Mouse (Mus musculus): Measurements from ENCODE around the gene Xpnpep2. TPM values are rescaled to one million over a fixed set of nuclear protein-coding genes. Genes with fewer than 3 reads are reported as not detected.

The Xpnpep2 gene
- polyA plus RNA-seq (2016; fragmentation: Nextera tagmentation; extraction: Ambion mirVana), result 1.2 and 1.3 TPM in 2 replicates

DNA sequence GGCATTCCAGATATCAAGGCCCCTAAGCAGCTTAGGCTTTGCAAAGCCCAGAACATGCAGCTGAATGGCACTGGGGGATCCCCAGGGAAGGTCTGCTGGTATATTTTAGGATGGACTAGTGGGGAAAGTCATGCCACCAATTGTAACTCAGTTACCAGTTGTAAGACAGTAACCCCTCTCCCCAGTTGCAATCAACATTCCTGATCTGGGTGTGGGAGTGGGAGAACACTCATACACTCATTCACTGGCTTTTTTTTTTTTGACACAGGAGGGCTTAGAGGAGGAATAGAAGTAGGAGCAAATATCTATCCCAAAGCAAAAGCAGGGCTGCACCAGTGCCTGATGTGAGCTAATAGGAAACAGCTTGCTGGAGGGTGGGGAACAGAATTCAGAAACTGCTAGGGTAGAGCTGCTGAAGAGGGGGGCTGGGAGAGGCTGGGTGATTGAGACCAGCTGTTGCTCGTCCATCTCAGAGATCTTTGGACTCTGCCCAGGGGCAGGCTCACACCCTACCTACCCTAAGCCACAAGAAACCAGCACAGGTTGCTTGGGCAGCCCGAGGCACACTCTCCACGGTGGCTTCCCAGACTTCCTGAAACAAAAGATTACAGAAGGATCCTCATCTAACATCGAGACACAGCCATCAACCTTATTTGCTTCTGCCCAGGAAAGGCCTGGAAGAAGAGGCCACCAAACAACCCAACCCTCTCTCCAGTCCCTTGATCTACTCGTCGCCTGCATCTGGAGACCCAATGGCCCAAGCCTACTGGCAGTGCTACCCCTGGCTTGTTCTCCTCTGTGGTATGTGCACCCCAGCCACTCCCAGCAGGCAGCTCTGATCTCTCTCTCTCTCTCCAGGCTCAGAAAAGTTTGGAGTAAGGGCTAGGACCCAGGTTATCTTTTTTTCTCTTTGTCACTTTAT is at the start of gene Xpnpep2:
Gene Xpnpep2 (plus strand): TSS at position 332 of the 922 bp plus-strand sequence.
- Histone ChIP-seq H3K9me3 (no peaks in the 10 kb centered on the region), H3K36me3 (replicated peaks) (no peaks in the 10 kb centered on the region), H3K4me3 (no peak within 1 kb of the TSS), H3K4me1 (peaks cover 11% of the 10 kb centered on the region), H3K27ac (replicated peaks) (peak within 1 kb of the TSS; percentile 74), H3K27me3 (replicated peaks; ENCODE audit: low read depth, poor library complexity, severe bottlenecking) (peaks cover 12% of the 10 kb centered on the region; the same call in 1 of the 2 replicates)
- DNase-seq (ENCODE audit: low spot score), result peak; percentile 67
- 42% methylated on average over 6 of the region's 6 CpGs for WGBS

- 75% methylated on average over 4 of the region's 4 CpGs for WGBS
- H3K4me3 ChIP-seq, result no peak overlapping the region
- DNase-seq (ENCODE audit: low spot score), result no peak
- no peaks in the 10 kb centered on the region for H3K9me3 ChIP-seq
- H3K27me3 ChIP-seq (replicated peaks; ENCODE audit: low read depth, poor library complexity, severe bottlenecking), result peaks cover 11% of the 10 kb centered on the region; the same call in 1 of the 2 replicates
- no peaks in the 10 kb centered on the region for H3K4me1 ChIP-seq
- H3K36me3 ChIP-seq (replicated peaks), result no peaks in the 10 kb centered on the region
- no peak overlapping the region for H3K27ac ChIP-seq (replicated peaks)
Observed at GRCm38 (mm10) chrX:48062481-48062880, 46.0 kb upstream of the Xpnpep2 start.

- no peak for DNase-seq (ENCODE audit: low spot score)
- H3K36me3 ChIP-seq (replicated peaks), result no peaks in the 10 kb centered on the region
- no peaks in the 10 kb centered on the region for H3K9me3 ChIP-seq
- peaks cover 12% of the 10 kb centered on the region; the same call in 1 of the 2 replicates for H3K27me3 ChIP-seq (replicated peaks; ENCODE audit: low read depth, poor library complexity, severe bottlenecking)
- no peak overlapping the region for H3K27ac ChIP-seq (replicated peaks)
- H3K4me1 ChIP-seq, result no peaks in the 10 kb centered on the region
- 33% methylated on average over 5 of the region's 5 CpGs for WGBS
- H3K4me3 ChIP-seq, result no peak overlapping the region
Observed at GRCm38 (mm10) chrX:48064166-48064853, 44.2 kb upstream of the Xpnpep2 start.

DNA sequence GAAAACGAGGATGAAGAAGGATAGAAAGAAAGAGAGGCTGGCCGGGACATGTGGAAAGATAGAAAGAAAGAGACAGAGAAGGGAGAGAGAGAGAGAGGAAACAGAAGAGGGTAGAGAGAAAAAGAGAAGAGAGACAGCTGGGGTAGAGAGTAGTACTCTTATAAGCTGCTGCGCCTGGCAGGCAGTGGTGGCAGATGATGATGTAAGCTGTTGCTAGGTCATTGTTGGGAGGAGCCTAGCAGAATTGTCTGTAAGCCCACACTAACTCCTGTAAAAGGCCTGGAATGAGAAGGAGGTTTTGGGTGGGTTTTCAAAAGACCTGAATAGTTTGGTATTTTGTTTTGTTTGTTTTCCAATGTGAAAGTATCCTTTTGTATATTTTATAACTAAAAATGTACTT is 41.6 kb upstream of the Xpnpep2 start:
- WGBS, result 80% methylated on average over 3 of the region's 3 CpGs
- Histone ChIP-seq H3K27ac (replicated peaks) (no peak overlapping the region), H3K4me3 (no peak overlapping the region), H3K4me1 (no peaks in the 10 kb centered on the region), H3K36me3 (replicated peaks) (no peaks in the 10 kb centered on the region), H3K9me3 (no peaks in the 10 kb centered on the region), H3K27me3 (replicated peaks; ENCODE audit: low read depth, poor library complexity, severe bottlenecking) (peaks cover 16% of the 10 kb centered on the region)
- DNase-seq (ENCODE audit: low spot score), result no peak

DNA sequence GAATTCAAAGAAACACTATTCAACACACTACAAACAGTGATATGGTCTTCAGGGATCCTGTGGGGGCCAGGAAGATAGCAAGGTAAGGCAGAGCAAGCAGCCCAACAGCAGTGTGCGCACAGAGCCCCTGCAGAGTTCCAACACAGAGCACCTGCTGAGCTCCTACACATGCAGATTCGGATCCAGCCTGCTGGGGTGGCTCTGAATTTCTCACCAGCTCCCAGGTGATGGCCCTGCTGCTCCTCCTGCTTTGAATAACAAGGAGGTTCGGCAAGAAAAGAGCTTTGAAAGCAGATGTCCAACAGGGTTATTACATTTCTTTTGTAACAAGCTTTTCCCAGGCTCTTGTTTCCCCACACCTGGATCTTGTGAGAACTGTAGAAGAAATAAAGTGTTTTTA is 36.6 kb upstream of the Xpnpep2 start:
- no peak for DNase-seq (ENCODE audit: low spot score)
- H3K4me1 ChIP-seq, result no peaks in the 10 kb centered on the region
- no peaks in the 10 kb centered on the region for H3K9me3 ChIP-seq
- no peak overlapping the region for H3K27ac ChIP-seq (replicated peaks)
- no peaks in the 10 kb centered on the region for H3K36me3 ChIP-seq (replicated peaks)
- peaks cover 32% of the 10 kb centered on the region for H3K27me3 ChIP-seq (replicated peaks; ENCODE audit: low read depth, poor library complexity, severe bottlenecking)
- no peak overlapping the region for H3K4me3 ChIP-seq
- WGBS, result 28% methylated on average over 3 of the region's 3 CpGs

DNA sequence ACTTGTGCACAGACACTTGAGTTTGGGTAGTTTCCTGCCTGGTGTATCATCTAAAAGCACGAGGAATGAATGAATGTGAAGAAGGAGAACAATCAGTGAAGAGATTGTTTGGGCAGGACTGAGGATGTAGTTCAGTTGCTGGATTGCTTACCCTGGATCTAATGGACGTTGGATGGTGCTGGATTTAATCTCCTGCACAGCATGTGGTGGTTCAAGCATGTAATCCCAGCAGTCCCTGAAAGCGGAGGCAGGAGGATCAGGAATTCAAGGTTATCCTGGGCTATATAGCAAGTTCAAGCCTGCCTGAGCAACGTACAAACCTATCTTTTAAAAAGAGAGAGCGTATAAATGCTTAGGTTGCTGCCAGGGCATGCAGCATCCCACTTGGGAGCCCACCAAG is 36.1 kb upstream of the Xpnpep2 start:
- H3K36me3 ChIP-seq (replicated peaks), result no peaks in the 10 kb centered on the region
- DNase-seq (ENCODE audit: low spot score), result no peak
- no peaks in the 10 kb centered on the region for H3K9me3 ChIP-seq
- no peak overlapping the region for H3K4me3 ChIP-seq
- H3K27me3 ChIP-seq (replicated peaks; ENCODE audit: low read depth, poor library complexity, severe bottlenecking), result peaks cover 32% of the 10 kb centered on the region
- H3K27ac ChIP-seq (replicated peaks), result no peak overlapping the region
- WGBS, result 25% methylated on average over 5 of the region's 5 CpGs
- no peaks in the 10 kb centered on the region for H3K4me1 ChIP-seq

DNA sequence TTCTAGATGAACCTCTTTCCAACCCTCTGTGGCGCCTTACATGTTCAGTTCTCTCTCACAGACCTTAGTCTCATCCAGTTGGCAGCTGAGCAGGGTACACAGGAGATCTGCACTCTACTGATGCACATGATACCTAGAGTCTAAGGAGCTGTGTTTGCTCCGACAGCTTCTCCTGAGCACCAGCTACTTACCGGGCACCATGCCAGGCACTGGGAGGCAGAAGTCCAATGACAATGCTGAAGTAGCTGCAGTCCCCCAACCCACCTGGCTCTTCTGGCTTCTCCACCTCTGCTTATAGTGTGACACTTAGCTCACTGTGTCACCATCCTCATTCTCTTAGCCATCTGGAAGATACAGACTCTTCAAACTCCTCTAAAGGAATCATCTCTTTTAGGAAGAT is 33.8 kb upstream of the Xpnpep2 start:
- Histone ChIP-seq H3K4me3 (no peak overlapping the region), H3K9me3 (no peaks in the 10 kb centered on the region), H3K27ac (replicated peaks) (no peak overlapping the region), H3K27me3 (replicated peaks; ENCODE audit: low read depth, poor library complexity, severe bottlenecking) (peaks cover 27% of the 10 kb centered on the region), H3K4me1 (no peaks in the 10 kb centered on the region), H3K36me3 (replicated peaks) (no peaks in the 10 kb centered on the region)
- no peak for DNase-seq (ENCODE audit: low spot score)
- WGBS, result 91% methylated on average over 3 of the region's 3 CpGs

- DNase-seq (ENCODE audit: low spot score), result no peak
- Histone ChIP-seq H3K27ac (replicated peaks) (no peak overlapping the region), H3K27me3 (replicated peaks; ENCODE audit: low read depth, poor library complexity, severe bottlenecking) (peaks cover 22% of the 10 kb centered on the region), H3K36me3 (replicated peaks) (no peaks in the 10 kb centered on the region), H3K4me3 (no peak overlapping the region), H3K4me1 (no peaks in the 10 kb centered on the region), H3K9me3 (no peaks in the 10 kb centered on the region)
- WGBS, result 87% methylated on average over 4 of the region's 4 CpGs
Observed at GRCm38 (mm10) chrX:48076806-48077425, 31.6 kb upstream of the Xpnpep2 start.

- whole genome bisulfite sequencing, result 71% methylated on average over 5 of the region's 5 CpGs
- H3K4me3 ChIP-seq, result no peak overlapping the region
- H3K27ac ChIP-seq (replicated peaks), result no peak overlapping the region
- H3K4me1 ChIP-seq, result no peaks in the 10 kb centered on the region
- no peak for DNase-seq (ENCODE audit: low spot score)
- no peaks in the 10 kb centered on the region for H3K36me3 ChIP-seq (replicated peaks)
- H3K9me3 ChIP-seq, result no peaks in the 10 kb centered on the region
- no peaks in the 10 kb centered on the region for H3K27me3 ChIP-seq (replicated peaks; ENCODE audit: low read depth, poor library complexity, severe bottlenecking)
Observed at GRCm38 (mm10) chrX:48082364-48082763, 26.2 kb upstream of the Xpnpep2 start.

- no peak for DNase-seq (ENCODE audit: low spot score)
- H3K27me3 ChIP-seq (replicated peaks; ENCODE audit: low read depth, poor library complexity, severe bottlenecking), result no peaks in the 10 kb centered on the region
- H3K36me3 ChIP-seq (replicated peaks), result no peaks in the 10 kb centered on the region
- H3K9me3 ChIP-seq, result no peaks in the 10 kb centered on the region
- H3K4me3 ChIP-seq, result no peak overlapping the region
- no peak overlapping the region for H3K27ac ChIP-seq (replicated peaks)
- 65% methylated on average over 10 of the region's 10 CpGs for WGBS
- H3K4me1 ChIP-seq, result no peaks in the 10 kb centered on the region
Observed at GRCm38 (mm10) chrX:48092129-48092528, 16.4 kb upstream of the Xpnpep2 start.

DNA sequence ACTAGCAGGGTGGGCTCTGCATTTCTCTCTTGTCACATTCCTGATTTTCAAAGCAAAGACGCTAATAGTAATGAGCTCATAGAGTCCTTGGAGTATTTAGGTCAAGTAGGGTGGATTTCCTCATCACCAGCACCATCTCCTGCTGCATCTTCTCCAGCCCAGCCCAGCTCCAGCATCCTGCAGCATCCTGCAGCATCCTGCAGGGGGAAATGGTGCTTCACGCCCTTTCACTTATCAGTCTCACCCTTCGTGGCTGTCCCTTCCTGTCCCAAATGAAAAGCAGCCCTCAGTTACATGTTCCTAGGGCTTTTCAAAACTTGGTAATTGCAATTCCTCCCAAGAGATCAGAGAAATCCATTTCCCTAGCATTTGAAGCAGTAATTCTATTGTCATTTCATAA is 15.0 kb upstream of the Xpnpep2 start:
- Histone ChIP-seq H3K36me3 (replicated peaks) (no peaks in the 10 kb centered on the region), H3K4me3 (no peak overlapping the region), H3K27ac (replicated peaks) (no peak overlapping the region), H3K9me3 (no peaks in the 10 kb centered on the region), H3K27me3 (replicated peaks; ENCODE audit: low read depth, poor library complexity, severe bottlenecking) (0 out of 2 replicates have a peak, but pooled peaks cover 4% of the 10 kb centered on the region), H3K4me1 (no peaks in the 10 kb centered on the region)
- DNase-seq (ENCODE audit: low spot score), result no peak
- WGBS, result 46% methylated on average over 3 of the region's 3 CpGs

DNA sequence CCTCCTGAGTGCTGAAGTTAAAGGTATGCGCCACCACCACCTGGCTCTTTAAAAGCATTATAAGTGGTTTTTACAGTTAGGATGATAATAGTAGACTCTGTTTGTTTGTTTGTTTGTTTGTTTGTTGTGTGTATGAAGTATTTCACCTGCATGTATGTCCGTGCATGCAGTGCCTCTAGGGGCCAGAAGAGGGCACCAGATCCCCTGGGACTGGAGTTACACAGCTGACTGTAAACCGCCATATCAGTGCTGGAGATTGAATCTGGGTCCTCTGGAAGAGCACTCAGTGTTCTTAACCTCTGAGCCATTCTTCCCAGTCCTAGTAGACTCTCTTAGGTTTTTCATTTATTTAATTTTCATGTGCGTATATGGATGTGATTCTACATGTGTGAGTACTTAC is 13.9 kb upstream of the Xpnpep2 start:
- Histone ChIP-seq H3K27ac (replicated peaks) (no peak overlapping the region), H3K27me3 (replicated peaks; ENCODE audit: low read depth, poor library complexity, severe bottlenecking) (0 out of 2 replicates have a peak, but pooled peaks cover 5% of the 10 kb centered on the region), H3K4me3 (no peak overlapping the region), H3K36me3 (replicated peaks) (no peaks in the 10 kb centered on the region), H3K9me3 (no peaks in the 10 kb centered on the region), H3K4me1 (no peaks in the 10 kb centered on the region)
- 76% methylated on average over 4 of the region's 4 CpGs for WGBS
- DNase-seq (ENCODE audit: low spot score), result peak; percentile 45
